Mouse (Mus musculus) thymus, adult 2 months (tissue): ENCODE measurements at regions not wholly inside any gene's neighbourhood (a gene's known extent, or its start where the extent isn't known, plus 50 kb on each side); places are given as distances from the start of the nearest gene placed in this dataset.

Experiments
- CTCF ChIP-seq: fragments of 200-500 bp; IDR thresholded peaks from 2 replicates; pipeline ENCODE4 v1.5.1; 2012; ENCODE audit warnings: mild to moderate bottlenecking, control low read depth, low read length, moderate library complexity, borderline replicate concordance; ENCODE audit not compliant: control insufficient read depth, poor library complexity, insufficient read depth; ENCODE audit errors: extremely low read depth
- POLR2A ChIP-seq: fragments of 200-500 bp; IDR thresholded peaks from 2 replicates; pipeline ENCODE4 v1.6.1; 2012; ENCODE audit warnings: mild to moderate bottlenecking, low read length, control low read depth, moderate library complexity; ENCODE audit not compliant: control insufficient read depth, poor library complexity, insufficient read depth; ENCODE audit errors: extremely low read depth

GRCm38 (mm10) chr7:72835423-72835822, 529.0 kb upstream of the Mctp2 start:
- TF ChIP-seq CTCF (no peak), POLR2A (no peak)
